Mouse (Mus musculus) testis, adult 2 months (tissue): ENCODE measurements at regions not wholly inside any gene's neighbourhood (a gene's known extent, or its start where the extent isn't known, plus 50 kb on each side); places are given as distances from the start of the nearest gene placed in this dataset.

ENCODE experiments used
- H3K27ac ChIP-seq: fragments of 200-500 bp; 2 replicates; pipeline ENCODE4 v1.5.1; 2012; ENCODE audit warnings: low read depth, low read length; ENCODE audit not compliant: control insufficient read depth, insufficient read depth
- H3K27me3 ChIP-seq: fragments of 200-500 bp; 2 replicates; pipeline ENCODE4 v1.6.1; 2012; ENCODE audit warnings: mild to moderate bottlenecking, low read length, moderate library complexity; ENCODE audit not compliant: control insufficient read depth, insufficient read depth
- H3K36me3 ChIP-seq: fragments of 200-500 bp; 2 replicates; pipeline ENCODE4 v1.6.1; 2012; ENCODE audit warnings: mild to moderate bottlenecking, low read length; ENCODE audit not compliant: control insufficient read depth, insufficient read depth
- H3K4me1 ChIP-seq: fragments of 200-500 bp; 2 replicates; pipeline ENCODE4 v1.6.1; 2012; ENCODE audit warnings: low read length; ENCODE audit not compliant: control insufficient read depth, insufficient read depth
- H3K4me3 ChIP-seq: fragments of 200-500 bp; 2 replicates; pipeline ENCODE4 v1.5.1; 2012; ENCODE audit warnings: low read depth, mild to moderate bottlenecking, low read length, moderate library complexity, mixed read lengths; ENCODE audit not compliant: control insufficient read depth
- CTCF ChIP-seq: fragments of 200-500 bp; IDR thresholded peaks from 2 replicates; pipeline ENCODE4 v1.5.1; 2012; ENCODE audit warnings: low read depth, mild to moderate bottlenecking, inconsistent platforms, low read length, moderate library complexity; ENCODE audit not compliant: control insufficient read depth, insufficient read depth, insufficient replicate concordance
- POLR2A ChIP-seq: fragments of 200-500 bp; IDR thresholded peaks from 2 replicates; pipeline ENCODE4 v1.6.1; 2012; ENCODE audit warnings: low read depth, mild to moderate bottlenecking, inconsistent platforms, low read length, moderate library complexity; ENCODE audit not compliant: control insufficient read depth

DNA sequence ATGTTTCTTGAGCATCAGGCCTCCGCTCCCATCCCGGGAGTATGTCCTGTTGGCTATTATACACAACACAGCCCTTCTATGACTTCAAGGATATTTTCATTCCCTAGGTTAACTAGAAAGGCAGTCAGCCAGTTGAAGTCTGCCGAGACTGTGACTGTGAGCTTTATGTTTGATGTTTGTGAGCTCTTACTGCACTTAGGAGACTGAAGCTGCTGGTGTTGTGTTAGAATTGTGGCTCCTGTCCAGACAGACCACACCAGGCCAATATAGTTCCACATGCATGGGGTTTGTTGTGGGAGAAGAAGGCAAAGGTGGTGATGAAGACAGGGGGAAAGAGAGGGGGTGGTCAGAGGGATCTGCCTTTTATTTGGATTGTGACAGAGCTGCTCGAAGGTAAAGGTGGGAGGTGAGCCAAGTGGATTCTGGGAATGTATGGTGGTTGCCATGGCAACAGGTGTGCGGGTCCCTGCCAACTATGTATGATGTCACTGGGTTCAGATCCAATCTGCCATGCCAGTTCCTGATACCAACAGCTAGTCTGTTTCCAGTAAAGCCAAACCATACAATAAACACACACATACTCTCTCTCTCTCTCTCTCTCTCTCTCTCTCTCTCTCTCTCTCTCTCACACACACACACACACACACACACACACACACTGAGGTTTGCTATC lies 64.0 kb upstream of the Rnf152 start:
- H3K36me3 ChIP-seq, result no peaks in the 10 kb centered on the region
- no peaks in the 10 kb centered on the region for H3K27me3 ChIP-seq
- H3K27ac ChIP-seq, result no peak overlapping the region
- H3K4me3 ChIP-seq, result peak overlapping the region; percentile 13; the same call in 1 of the 2 replicates
- H3K4me1 ChIP-seq, result peaks cover 4% of the 10 kb centered on the region; the same call in 1 of the 2 replicates
- TF ChIP-seq CTCF (no peak), POLR2A (no peak)
